Mouse (Mus musculus) olfactory bulb, adult 2 months (tissue): ENCODE results near the gene Rxfp2.

ENCODE experiments used
- CTCF ChIP-seq: fragments of 200-500 bp; IDR thresholded peaks from 2 replicates; pipeline ENCODE4 v1.5.1; 2012; ENCODE audit warnings: low read depth, mild to moderate bottlenecking, low read length, moderate library complexity; ENCODE audit not compliant: insufficient read depth
- POLR2A ChIP-seq: fragments of 200-500 bp; IDR thresholded peaks from 2 replicates; pipeline ENCODE4 v1.6.1; 2012; ENCODE audit warnings: mild to moderate bottlenecking, low read depth, low read length, moderate library complexity; ENCODE audit not compliant: insufficient read depth

DNA sequence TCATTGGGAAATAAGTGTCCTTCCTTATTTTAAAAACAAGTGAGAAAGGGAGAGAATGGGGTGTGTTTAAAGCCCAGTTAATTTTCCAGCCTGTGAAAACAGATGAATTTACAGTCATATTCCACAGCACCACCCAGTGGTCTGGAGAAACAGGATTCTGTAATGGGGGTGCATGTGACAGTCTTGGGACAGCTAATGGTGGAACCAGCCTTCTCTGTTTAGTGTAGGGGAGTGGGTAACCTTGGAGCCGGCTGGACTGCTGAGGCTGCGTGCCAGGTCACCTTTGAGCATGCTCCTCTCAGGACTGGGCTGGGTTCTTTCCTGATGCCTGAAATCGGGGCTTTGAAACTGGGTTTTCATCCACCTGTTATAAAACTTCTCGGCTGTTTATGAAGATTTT, 34.9 kb upstream of the Rxfp2 start:
- TF ChIP-seq POLR2A (no peak), CTCF (no peak)
